Mouse (Mus musculus): ENCODE results near the gene Dnm3. TPM values are rescaled to one million over a fixed set of nuclear protein-coding genes. Genes with fewer than 3 reads are reported as not detected.

The Dnm3 gene
- polyA plus RNA-seq, 1 experiment: 1.7 TPM

- Histone ChIP-seq H3K36me3 (ENCODE audit: control insufficient read depth, insufficient read depth, low read length, poor library complexity, severe bottlenecking) (no peaks in the 10 kb centered on the region), H3K27me3 (ENCODE audit: control insufficient read depth, insufficient read depth, low read length, poor library complexity, severe bottlenecking) (no peaks in the 10 kb centered on the region), H3K9me3 (replicated peaks; ENCODE audit: control insufficient read depth, insufficient read depth, low read length, poor library complexity, severe bottlenecking) (no peaks in the 10 kb centered on the region), H3K4me3 (ENCODE audit: low read depth, low read length) (no peak overlapping the region), H3K9ac (ENCODE audit: low read depth, poor library complexity, severe bottlenecking) (no peak overlapping the region), H3K27ac (ENCODE audit: insufficient read depth, low read length) (no peak overlapping the region), H3K4me1 (ENCODE audit: control insufficient read depth, insufficient read depth, low read length) (no peaks in the 10 kb centered on the region)
- TF ChIP-seq EP300 (IDR thresholded peaks at IDR 0.05; ENCODE audit: insufficient read depth, low read depth, low read length) (no peak), CTCF (IDR thresholded peaks at IDR 0.05; ENCODE audit: low read depth, low read length) (no peak), POLR2A (IDR thresholded peaks at IDR 0.05; ENCODE audit: insufficient read depth, low read length) (no peak)
Measured at GRCm38 (mm10) chr1:162162249-162162648, 315.6 kb downstream of the Dnm3 start.

GRCm38 (mm10) chr1:162160718-162161117 lies 317.1 kb downstream of the Dnm3 start:
- Histone ChIP-seq H3K9me3 (replicated peaks; ENCODE audit: control insufficient read depth, insufficient read depth, low read length, poor library complexity, severe bottlenecking) (no peaks in the 10 kb centered on the region), H3K27ac (ENCODE audit: insufficient read depth, low read length) (no peak overlapping the region), H3K27me3 (ENCODE audit: control insufficient read depth, insufficient read depth, low read length, poor library complexity, severe bottlenecking) (no peaks in the 10 kb centered on the region), H3K36me3 (ENCODE audit: control insufficient read depth, insufficient read depth, low read length, poor library complexity, severe bottlenecking) (no peaks in the 10 kb centered on the region), H3K9ac (ENCODE audit: low read depth, poor library complexity, severe bottlenecking) (no peak overlapping the region), H3K4me1 (ENCODE audit: control insufficient read depth, insufficient read depth, low read length) (no peaks in the 10 kb centered on the region), H3K4me3 (ENCODE audit: low read depth, low read length) (no peak overlapping the region)
- TF ChIP-seq CTCF (IDR thresholded peaks at IDR 0.05; ENCODE audit: low read depth, low read length) (no peak), POLR2A (IDR thresholded peaks at IDR 0.05; ENCODE audit: insufficient read depth, low read length) (no peak), EP300 (IDR thresholded peaks at IDR 0.05; ENCODE audit: insufficient read depth, low read depth, low read length) (no peak)

GRCm38 (mm10) chr1:162158486-162158885 lies 319.3 kb downstream of the Dnm3 start:
- Histone ChIP-seq H3K9ac (ENCODE audit: low read depth, poor library complexity, severe bottlenecking) (no peak overlapping the region), H3K9me3 (replicated peaks; ENCODE audit: control insufficient read depth, insufficient read depth, low read length, poor library complexity, severe bottlenecking) (no peaks in the 10 kb centered on the region), H3K36me3 (ENCODE audit: control insufficient read depth, insufficient read depth, low read length, poor library complexity, severe bottlenecking) (no peaks in the 10 kb centered on the region), H3K27ac (ENCODE audit: insufficient read depth, low read length) (no peak overlapping the region), H3K27me3 (ENCODE audit: control insufficient read depth, insufficient read depth, low read length, poor library complexity, severe bottlenecking) (no peaks in the 10 kb centered on the region), H3K4me3 (ENCODE audit: low read depth, low read length) (no peak overlapping the region), H3K4me1 (ENCODE audit: control insufficient read depth, insufficient read depth, low read length) (no peaks in the 10 kb centered on the region)
- TF ChIP-seq POLR2A (IDR thresholded peaks at IDR 0.05; ENCODE audit: insufficient read depth, low read length): no peak
- no peak for TF ChIP-seq CTCF (IDR thresholded peaks at IDR 0.05; ENCODE audit: low read depth, low read length)
- no peak for TF ChIP-seq EP300 (IDR thresholded peaks at IDR 0.05; ENCODE audit: insufficient read depth, low read depth, low read length)

GRCm38 (mm10) chr1:162157659-162158058 lies 320.2 kb downstream of the Dnm3 start:
- H3K27me3 ChIP-seq (ENCODE audit: control insufficient read depth, insufficient read depth, low read length, poor library complexity, severe bottlenecking): no peaks in the 10 kb centered on the region
- no peaks in the 10 kb centered on the region for H3K36me3 ChIP-seq (ENCODE audit: control insufficient read depth, insufficient read depth, low read length, poor library complexity, severe bottlenecking)
- no peak overlapping the region for H3K27ac ChIP-seq (ENCODE audit: insufficient read depth, low read length)
- no peak overlapping the region for H3K4me3 ChIP-seq (ENCODE audit: low read depth, low read length)
- no peaks in the 10 kb centered on the region for H3K4me1 ChIP-seq (ENCODE audit: control insufficient read depth, insufficient read depth, low read length)
- no peak for TF ChIP-seq CTCF (IDR thresholded peaks at IDR 0.05; ENCODE audit: low read depth, low read length)
- no peak for TF ChIP-seq POLR2A (IDR thresholded peaks at IDR 0.05; ENCODE audit: insufficient read depth, low read length)
- TF ChIP-seq EP300 (IDR thresholded peaks at IDR 0.05; ENCODE audit: insufficient read depth, low read depth, low read length): no peak
- H3K9ac ChIP-seq (ENCODE audit: low read depth, poor library complexity, severe bottlenecking): no peak overlapping the region
- no peaks in the 10 kb centered on the region for H3K9me3 ChIP-seq (replicated peaks; ENCODE audit: control insufficient read depth, insufficient read depth, low read length, poor library complexity, severe bottlenecking)

GRCm38 (mm10) chr1:162156873-162157272 lies 321.0 kb downstream of the Dnm3 start:
- Histone ChIP-seq H3K27ac (ENCODE audit: insufficient read depth, low read length) (no peak overlapping the region), H3K27me3 (ENCODE audit: control insufficient read depth, insufficient read depth, low read length, poor library complexity, severe bottlenecking) (no peaks in the 10 kb centered on the region), H3K9me3 (replicated peaks; ENCODE audit: control insufficient read depth, insufficient read depth, low read length, poor library complexity, severe bottlenecking) (no peaks in the 10 kb centered on the region), H3K9ac (ENCODE audit: low read depth, poor library complexity, severe bottlenecking) (no peak overlapping the region), H3K4me1 (ENCODE audit: control insufficient read depth, insufficient read depth, low read length) (no peaks in the 10 kb centered on the region), H3K36me3 (ENCODE audit: control insufficient read depth, insufficient read depth, low read length, poor library complexity, severe bottlenecking) (no peaks in the 10 kb centered on the region), H3K4me3 (ENCODE audit: low read depth, low read length) (no peak overlapping the region)
- TF ChIP-seq CTCF (IDR thresholded peaks at IDR 0.05; ENCODE audit: low read depth, low read length): no peak
- TF ChIP-seq POLR2A (IDR thresholded peaks at IDR 0.05; ENCODE audit: insufficient read depth, low read length): no peak
- no peak for TF ChIP-seq EP300 (IDR thresholded peaks at IDR 0.05; ENCODE audit: insufficient read depth, low read depth, low read length)

- no peaks in the 10 kb centered on the region for H3K27me3 ChIP-seq (ENCODE audit: control insufficient read depth, insufficient read depth, low read length, poor library complexity, severe bottlenecking)
- no peak overlapping the region for H3K9ac ChIP-seq (ENCODE audit: low read depth, poor library complexity, severe bottlenecking)
- no peak overlapping the region for H3K4me3 ChIP-seq (ENCODE audit: low read depth, low read length)
- H3K4me1 ChIP-seq (ENCODE audit: control insufficient read depth, insufficient read depth, low read length): no peaks in the 10 kb centered on the region
- no peak overlapping the region for H3K27ac ChIP-seq (ENCODE audit: insufficient read depth, low read length)
- H3K36me3 ChIP-seq (ENCODE audit: control insufficient read depth, insufficient read depth, low read length, poor library complexity, severe bottlenecking): no peaks in the 10 kb centered on the region
- TF ChIP-seq POLR2A (IDR thresholded peaks at IDR 0.05; ENCODE audit: insufficient read depth, low read length) (no peak), EP300 (IDR thresholded peaks at IDR 0.05; ENCODE audit: insufficient read depth, low read depth, low read length) (no peak), CTCF (IDR thresholded peaks at IDR 0.05; ENCODE audit: low read depth, low read length) (no peak)
- H3K9me3 ChIP-seq (replicated peaks; ENCODE audit: control insufficient read depth, insufficient read depth, low read length, poor library complexity, severe bottlenecking): no peaks in the 10 kb centered on the region
Measured at GRCm38 (mm10) chr1:162155546-162155945, 322.3 kb downstream of the Dnm3 start.
